Mouse (Mus musculus): ENCODE measurements around the gene Pacrg.

Pacrg gene

DNA sequence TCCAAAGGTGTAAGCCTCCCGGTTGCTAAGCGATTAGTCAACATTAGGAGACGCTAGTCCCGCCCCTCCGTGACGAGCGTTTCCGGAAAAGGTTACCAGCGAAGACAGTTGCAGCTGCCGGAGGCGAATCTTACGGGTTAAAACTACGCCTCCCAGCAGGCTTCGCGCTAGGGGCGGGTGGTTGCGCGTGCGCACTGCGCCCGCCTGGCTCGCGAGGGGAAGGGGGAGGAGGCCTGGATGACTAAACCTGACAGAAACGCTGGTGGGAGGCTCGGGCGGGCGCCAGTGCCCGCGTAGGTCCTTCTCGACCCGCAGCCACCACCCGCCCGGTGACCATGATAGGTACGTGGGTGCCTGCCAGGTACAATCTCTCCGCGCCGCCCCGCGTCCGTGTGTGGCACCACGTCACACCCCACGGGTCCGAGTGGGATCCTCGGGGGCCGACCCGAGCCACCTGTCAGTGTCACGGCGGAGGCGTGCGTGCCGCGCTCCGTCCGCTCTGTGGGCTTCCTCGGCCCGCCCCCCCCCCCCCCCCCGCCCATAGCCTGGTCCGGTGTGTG is at the start of gene Pacrg, which contains the start of gene Prkn:
Gene Pacrg (minus strand): TSS at position 164 of the 560 bp plus-strand sequence.
Gene Prkn (plus strand): TSS at position 237 of the 560 bp plus-strand sequence.
- DNase-seq, result peak; percentile 97

DNA sequence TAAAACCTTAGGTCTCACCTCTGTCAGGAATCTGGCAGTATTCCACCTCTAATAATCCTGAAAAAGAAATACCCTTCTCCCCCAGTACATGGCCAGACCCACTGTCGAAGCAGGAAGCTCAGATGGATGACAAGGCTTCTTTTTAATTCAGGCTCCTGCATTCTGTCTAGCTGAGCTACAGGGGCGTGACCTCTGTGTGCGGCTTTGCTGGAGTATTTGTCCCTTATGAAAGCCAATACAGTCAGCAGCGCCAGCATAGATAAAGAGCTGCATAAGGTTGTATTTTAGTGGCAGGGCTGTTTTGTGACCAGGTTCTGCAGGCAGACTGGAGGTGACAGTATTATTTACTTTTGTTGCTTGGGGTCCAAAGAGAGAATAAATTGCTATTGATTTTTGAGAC is 47.8 kb upstream of the Pacrg start:
- no peak for DNase-seq

DNA sequence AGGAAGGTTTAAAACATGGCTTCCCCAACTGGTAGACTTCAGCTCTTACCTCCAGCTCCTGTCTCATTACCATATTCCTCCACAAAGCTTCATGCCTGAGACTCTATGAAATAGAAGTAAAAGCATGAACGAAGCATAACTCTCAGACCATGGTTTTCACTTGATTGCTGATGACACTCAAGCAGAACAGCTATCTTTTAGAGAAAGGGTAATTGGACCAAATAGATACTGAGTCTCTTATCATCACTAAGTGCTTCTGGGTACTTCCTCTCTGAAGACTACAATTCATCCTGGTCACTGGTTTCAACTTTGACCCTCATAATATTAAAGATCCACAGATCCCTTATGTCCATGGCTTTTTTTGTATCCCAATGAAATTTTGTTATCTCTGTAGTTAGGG is 42.1 kb upstream of the Pacrg start:
- no peak for DNase-seq

DNA sequence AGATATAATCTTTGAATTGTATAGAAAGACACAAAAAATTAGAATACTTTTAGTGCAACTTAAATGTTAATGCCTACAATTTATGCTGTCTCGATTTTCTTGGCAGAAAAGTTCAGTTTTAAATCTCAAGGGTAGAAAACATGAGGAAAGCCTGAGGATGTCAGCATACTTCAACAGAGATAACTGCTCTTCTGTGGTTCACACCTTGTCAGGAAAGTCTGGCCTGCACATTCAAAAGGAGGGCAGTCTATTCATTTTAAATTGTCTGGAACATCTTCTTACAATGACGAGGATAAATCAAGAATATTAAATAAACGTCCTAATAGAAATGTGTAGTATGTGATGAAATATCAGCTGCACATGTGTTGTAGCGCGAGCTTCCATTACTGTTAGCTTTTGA is 38.9 kb upstream of the Pacrg start:
- DNase-seq, result no peak

DNA sequence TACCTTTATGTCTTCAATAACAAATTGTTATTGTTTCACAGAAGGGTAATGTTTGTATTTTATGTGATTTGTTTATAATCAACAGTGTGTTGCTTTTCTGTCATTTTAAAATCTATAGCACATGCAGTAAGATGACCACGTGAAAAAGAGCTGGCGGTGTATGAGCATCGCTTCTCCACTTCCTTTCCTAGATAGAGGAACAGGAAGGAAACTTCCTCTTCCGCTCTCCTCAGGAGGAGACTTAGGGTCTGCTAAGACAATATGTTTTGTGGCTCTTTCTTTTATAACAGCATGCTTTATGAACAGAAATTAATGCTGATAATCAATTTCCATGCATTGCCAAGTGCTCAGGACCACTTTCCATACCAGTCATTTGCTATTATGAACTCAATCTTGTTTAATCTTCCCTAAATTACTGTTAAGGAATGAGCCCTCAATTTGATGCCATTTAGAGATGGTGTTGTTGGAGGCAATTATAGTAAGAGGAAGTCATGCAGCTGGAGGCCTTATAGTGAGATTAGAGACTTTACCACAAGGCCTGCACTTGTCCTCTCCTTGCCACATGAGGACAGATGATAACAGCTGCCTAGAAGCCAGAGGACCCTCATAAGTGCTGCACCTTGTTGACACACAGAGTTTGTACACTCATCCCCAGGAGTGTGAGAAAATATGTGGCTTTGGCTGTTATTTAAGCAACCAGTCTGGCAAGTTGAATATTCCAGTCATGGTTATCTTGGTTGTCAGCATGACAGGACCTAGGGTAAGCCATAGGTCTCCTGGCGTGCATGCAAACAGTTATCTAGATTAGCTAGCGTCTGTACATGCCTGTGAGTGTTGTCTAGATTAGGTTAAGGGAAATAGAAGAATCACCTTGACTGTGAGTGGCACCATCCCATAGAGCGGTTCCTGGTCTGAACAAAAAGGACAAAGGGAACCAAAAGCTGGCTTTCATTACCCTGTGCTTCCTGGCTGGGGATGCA is 34.4 kb upstream of the Pacrg start:
- DNase-seq, result no peak

DNA sequence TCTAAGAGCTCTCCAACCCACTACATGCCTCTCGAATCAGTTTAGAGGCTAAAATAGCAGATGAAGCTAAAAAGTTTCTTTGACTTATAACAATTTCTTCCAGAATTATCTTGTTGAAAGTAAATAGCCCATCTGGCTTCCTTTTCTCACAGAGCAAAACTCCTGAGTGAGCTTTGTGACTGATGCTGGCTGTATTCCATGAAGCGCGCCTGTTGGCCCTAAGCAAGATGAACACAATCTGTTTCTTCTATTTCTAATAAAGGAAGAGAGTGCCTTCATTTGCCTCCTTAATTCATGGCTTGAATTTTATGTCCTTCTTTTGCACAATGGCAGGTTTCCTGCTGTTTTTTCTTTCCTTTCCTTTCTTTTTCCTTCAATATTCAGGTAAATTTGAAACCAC is 14.1 kb upstream of the Pacrg start:
- DNase-seq, result no peak

DNA sequence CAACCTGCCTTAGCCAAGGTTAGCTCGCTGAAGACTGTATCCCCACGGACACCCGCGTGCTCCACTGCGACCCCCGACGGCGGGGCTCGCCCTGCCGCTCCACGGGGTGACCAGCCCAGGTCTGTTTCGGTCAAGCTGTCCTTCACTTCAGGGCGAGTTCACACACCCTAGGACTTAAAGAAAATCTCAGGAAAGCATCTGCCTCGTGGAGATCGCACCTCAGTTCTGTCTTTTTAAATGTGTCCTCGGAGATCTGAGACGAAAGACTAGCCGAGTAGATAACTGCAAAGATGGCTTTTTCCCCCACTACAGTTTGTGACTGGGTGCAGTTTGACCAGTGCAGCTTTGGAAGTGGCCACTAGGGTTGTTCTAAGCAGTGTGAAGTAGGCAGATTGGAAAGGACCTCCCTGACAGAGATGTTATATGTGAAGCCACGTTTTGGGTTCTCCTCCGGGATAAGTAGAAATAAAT is 655 bp upstream of the Pacrg start:
- no peak for DNase-seq

DNA sequence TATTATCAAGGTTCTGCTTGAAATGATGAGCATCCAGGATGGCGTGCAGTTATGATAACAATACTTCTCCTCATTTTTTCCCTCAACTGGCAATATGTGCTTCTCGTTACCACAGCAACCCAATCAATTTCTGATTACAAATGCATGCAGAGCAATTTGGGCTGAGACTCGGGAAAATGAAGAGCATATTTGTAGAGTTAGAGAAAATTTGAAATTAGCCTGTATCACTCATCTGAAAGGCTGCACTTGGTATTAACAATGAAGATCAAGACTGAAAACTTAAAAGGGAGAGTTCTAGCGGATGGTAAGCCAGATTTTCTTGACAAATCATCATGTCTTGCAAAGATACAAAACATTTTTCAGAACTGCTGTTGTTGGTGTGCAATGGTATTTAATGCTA is 21.1 kb downstream of the Pacrg start:
- DNase-seq, result no peak

DNA sequence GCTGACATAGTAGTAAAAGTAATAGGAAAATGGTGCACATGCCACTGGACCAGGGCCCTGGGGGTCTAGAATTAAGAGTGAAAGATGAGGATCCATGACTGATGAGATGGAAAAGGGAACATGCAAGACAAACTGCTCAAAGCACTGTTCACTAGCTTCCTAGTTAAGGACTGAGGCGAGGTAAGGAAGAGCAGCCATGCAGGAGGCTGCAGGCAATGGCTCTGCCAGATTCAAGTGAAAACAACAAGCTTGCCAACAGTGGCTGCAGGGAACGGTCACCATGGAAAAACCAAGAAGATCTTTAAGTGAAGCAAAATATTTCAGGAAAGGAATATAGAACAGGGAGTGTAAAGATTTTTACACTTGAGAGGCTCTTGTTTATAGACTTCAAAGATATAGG is 31.5 kb downstream of the Pacrg start:
- no peak for DNase-seq

DNA sequence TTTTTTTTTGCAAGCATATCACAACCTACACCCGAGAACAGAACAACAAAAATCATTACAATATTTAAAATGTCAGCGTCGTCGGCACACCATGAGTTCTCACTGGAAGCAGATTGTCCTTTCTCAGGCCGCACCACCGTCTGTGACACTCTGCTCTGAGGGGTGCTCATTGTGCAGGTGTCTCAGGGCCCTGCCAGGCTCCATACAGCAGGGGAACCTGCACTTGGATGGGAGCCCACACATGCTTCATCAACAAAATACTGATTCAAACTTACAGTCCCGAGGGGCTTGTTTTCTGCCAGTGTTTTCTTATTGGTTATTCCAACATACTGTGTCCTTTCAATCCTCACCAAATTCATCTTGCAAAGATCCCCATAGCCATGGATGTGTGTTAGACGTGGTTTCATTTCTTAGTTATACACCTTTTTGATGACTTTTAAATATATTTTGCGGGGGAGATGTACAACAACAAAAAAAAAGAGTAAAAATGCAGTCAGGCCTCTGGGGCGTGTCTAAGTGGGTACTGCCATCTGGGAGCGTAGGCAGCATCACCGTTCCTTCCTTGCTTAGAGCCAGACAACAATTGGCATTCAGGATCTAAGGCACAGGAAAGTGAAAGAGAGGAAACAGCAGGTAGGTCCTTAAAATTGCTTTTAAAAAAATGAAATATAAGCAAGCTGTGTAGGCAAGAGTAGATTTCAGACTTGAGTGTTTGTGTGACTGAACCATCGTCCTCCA is 32.7 kb downstream of the Pacrg start:
- no peak for DNase-seq

DNA sequence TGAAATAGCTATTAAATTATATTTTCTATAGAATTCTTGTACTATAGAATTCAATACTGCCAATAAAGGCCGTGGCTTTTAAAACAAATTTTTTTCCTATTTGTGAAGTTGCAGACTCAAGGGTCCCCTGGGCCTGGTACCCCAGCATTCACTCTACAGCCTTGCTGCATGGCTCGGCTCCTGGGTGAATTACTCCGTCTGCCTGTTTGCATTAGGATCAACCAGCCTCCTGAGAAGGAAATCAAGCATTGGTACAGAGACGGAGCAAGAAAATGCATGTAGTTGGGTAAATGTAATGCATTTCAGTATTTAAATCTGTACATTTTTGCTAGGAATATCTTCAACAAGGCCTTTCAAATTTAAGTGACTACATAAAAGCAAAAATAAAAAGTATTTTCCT is 33.4 kb downstream of the Pacrg start:
- DNase-seq, result no peak

DNA sequence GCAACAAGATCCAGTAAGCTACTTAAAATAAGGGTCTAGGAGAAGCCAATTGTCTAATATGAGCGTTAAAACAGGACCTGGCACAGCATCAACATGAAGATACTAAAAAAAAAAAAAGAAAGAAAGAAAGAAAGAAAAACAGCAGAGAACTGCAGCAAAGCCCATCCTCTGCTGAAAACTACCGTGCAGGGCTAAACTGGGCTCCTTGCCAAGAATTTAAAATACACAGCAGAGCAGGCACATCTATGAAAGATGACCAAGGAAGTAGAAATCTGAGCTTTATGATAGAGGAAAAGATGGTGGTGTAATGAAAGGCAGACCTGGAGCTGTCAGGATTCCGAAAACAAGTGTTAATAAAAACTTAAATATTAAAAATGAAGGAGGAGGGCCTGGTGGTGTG is 48.5 kb downstream of the Pacrg start:
- no peak for DNase-seq

DNA sequence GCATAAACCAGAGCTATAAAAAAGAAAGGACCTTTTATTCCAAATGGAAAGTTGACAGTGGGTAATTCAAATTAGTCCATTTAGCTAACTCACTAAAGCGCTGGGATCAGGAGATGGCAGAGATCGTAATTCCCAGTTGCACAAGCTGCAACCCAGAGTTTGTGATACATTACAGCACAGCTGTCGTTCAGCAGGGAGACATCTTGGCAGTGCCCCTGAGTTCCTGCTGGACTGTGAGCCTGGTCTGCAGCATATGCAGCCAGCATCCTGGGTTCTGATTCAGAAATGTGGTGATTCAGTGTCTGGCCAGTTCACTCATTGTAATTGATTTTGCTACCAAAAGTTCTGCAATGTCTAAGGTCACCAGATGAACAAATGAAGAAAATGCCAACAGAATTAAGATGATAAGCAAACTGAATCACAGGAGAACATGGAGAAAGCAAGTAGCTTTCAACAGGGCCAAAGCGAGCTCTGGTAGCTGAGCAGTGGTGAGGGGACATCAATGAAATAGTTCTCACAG is 55.6 kb downstream of the Pacrg start:
- no peak for DNase-seq

DNA sequence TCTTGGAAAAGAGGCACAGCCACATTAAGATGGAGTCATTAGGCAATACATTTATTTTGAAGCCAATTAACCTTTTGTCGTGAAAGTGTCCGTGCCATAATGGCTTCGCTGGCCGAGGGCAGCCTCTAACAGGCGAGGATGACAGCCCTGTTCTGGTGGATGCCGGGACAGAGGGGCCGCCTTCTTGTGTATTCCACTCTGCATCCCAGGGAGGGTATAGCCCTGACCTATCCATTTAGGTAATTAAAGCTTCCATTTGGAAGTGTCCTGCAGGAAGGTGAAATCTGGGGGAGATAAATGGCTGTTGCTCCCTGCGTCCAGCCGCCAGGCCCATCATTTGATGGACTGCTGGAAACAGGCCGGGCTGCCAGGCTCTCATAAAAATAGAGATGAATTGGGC is 63.6 kb downstream of the Pacrg start:
- no peak for DNase-seq

DNA sequence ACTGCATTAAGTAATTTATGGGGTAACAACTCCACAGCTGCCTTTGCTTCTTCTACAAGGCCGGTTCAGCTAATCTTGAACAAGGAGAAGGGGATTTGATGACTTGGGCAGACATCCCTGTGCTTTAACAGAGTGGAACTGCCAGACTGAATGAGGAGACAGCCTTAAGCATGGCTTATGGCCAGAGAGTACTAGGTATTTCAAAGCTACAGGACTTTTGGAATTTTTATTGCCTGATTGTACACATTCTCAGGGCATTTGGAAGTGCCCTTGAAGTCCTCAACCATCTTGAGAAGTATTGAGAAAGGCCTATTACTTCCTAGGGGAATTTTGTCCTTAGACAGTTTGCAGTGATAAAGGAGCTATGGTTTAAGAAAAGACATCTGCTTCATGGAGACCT is 65.6 kb downstream of the Pacrg start:
- DNase-seq, result no peak

DNA sequence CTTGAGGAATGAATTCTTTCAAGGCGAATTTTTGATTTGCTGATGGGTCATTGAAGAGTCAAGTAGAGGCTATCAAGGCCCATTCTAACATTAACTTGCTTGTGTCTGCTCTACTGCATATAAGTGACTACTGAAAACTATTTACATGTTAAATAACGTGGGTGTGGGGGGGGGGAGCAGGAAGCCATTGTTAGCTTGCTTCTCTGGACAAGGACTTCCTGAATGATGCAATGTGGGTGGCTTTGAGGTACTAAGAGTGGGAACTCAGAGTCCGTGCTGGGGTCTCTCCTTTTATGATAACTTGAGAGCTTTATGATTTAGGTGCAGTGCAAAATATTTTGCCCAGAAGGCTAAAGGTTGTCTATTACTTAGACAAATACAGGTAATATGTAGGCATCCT is 67.9 kb downstream of the Pacrg start:
- DNase-seq, result no peak

DNA sequence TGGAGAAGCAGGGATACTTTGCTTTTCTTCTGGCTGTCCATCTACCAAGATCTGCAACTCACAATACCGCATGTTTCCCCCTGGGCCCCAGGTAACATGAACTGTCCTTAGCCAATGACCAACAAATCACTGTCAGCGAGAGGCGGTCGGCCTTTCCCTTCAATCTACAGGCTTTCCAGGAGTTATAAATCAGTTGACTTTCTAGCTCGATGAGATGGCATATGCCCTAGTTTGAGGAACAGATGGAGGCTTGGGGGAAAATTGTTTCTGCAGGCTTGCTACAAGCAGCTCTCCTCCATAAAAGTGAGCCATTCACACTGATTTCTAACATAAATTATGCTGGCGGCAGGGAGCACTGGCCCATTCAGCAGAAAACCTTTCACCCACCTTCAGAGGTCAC is 70.2 kb downstream of the Pacrg start:
- DNase-seq, result no peak

DNA sequence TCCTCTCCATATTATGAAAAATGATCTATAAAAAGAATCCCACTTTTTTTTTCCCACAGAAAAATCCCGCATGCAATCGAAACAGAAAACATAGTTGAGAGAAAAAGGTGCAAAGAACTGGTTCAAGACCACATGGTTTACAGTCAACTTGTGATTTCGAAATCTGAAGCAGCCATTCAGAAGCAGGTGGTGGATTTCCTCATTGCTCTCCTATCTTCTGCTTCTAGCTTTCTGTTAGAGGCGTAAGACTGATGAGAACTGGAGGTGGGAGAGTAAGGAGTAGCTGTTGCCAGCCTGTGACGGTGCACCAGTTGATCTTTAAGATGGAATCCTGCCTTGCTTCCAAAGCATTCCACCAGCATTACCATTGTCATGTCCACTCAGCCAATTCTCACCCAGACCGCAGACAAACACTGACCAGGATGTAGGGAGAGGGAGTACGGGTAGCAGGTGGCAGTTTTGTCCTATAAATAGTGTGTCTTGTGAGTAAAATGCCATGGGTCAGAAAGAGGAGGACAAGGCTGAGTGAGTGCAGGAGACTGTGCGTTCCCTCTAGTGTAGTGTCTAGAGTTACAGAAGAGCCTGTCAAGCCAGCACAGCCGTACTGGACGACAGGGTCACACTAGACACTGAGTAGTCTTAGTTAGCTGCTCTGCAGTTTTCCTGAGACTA is 73.2 kb downstream of the Pacrg start:
- DNase-seq, result no peak

DNA sequence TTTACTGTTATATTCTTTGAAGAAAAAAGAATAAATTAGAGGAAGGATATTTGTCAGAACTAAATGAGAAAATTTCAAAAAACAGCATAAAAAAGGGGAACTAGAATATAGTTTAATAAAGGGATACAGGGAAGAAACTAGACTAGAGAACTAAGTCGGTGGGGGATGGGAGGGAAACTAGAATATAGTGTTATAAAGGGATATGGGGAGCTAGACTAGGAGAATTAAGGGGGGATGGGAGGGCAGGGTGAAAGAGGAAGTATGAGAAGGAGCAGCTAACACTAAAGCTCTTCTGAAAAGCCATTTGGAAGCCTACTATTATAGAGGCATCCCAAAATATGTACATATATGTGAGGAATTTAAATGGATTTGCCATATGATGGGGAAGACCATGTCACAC is 75.8 kb downstream of the Pacrg start:
- DNase-seq, result no peak

DNA sequence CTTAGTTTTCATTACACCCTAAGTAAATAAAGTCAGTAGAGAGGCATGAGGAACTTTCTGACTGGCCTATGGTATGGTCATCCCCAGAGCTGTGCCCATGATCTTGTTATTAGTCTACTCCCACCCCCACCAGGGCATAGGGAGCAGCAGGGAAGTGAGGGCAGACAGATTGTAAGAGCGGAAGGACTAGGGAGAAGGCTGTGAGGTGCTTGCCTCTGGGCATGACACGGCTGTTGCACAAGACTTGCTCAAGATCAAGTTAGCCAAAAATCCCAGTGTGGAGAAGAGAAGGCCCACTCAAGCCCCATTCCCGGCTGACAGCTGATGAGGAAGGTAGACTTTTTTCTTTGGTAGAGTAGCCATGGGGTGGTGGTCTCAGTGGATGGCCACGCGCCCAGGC is 82.7 kb downstream of the Pacrg start:
- DNase-seq, result no peak

DNA sequence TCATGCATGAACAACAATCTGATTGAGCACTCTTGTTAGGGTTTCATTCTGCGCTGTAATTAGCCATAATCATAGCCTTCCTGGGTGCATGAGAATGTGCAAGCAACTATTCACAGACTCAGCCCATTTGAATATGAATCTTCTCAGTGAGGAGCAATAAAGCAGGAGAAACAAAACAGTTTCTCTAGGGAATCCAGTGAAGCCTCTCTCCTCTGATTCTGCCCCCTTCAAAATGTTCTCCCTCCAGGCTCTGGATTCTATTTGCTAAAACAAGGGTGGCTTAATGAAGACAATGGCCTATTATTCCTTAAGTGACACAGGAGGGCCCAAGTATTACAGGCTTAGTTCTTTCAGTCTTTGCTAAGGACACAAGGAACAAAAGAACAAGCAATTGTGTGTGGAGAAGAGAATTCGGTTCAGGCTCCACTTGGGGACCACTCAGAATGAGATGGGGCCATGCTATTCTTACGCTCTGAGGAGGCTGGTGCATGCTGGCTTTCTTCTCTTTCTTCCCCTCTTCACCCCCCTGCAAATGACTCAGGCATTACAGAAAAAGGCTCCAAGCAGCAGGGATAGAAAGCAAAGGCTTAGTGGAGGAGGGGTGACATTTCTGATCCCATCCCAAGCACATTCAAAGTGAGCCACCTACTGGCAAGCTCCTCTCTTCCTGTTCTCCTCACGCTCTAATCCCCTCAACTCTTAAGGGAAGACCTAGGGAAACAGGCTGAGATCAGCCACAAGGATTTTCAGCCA is 95.2 kb downstream of the Pacrg start:
- DNase-seq, result no peak

DNA sequence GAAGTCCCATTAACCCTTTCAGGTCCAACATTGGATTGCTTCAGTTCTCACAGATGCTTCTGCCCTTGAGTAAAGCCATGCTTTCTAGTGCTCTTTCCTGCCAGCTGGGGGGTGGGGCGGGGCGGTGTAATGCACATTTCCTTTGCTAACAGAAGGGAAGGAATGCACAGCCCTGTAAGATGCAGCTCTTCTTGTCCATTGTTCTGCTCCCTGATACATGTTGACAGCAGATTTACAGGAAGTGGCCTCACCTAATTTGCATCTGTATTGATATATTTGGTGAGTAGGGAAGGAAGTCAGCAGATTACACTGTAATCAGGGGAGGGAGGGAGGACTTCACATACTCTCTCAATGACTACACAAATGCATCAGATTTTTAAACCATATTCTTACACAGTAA is 100.0 kb downstream of the Pacrg start:
- DNase-seq, result no peak

Data from thymus, postnatal 25 days (tissue).